Mouse (Mus musculus) stomach, embryonic 15.5 days (tissue): ENCODE data around the gene Mlip. TPM values are rescaled to one million over a fixed set of nuclear protein-coding genes. Genes with fewer than 3 reads are reported as not detected.

ENCODE experiments used
- ATAC-seq: fragments of 200-750 bp; cut with Nextera tagmentation; 2 replicates; pipeline ENCODE4 v1.8.0; 2017; ENCODE audit warnings: low read depth, moderate number of reproducible peaks, moderate TSS enrichment; ENCODE audit not compliant: insufficient read depth, low FRiP score
- H3K27ac ChIP-seq: fragments of 300-500 bp; sonication (generic); 2 replicates; pipeline ENCODE4 v1.5.1; 2015; ENCODE audit warnings: mild to moderate bottlenecking, inconsistent platforms
- H3K27me3 ChIP-seq: fragments of 300-500 bp; sonication (generic); replicated peaks from 2 replicates; pipeline ENCODE4 v1.6.1; 2015; ENCODE audit warnings: inconsistent platforms
- H3K36me3 ChIP-seq: fragments of 300-500 bp; sonication (generic); 2 replicates; pipeline ENCODE4 v1.6.1; 2015; ENCODE audit warnings: inconsistent platforms
- H3K4me1 ChIP-seq: fragments of 300-500 bp; sonication (generic); 2 replicates; pipeline ENCODE4 v1.6.1; 2015; ENCODE audit warnings: inconsistent platforms
- H3K4me2 ChIP-seq: fragments of 300-500 bp; sonication (generic); 2 replicates; pipeline ENCODE4 v1.6.1; 2015; ENCODE audit warnings: mild to moderate bottlenecking, inconsistent platforms
- H3K4me3 ChIP-seq: fragments of 300-500 bp; sonication (generic); replicated peaks from 2 replicates; pipeline ENCODE4 v1.5.1; 2015; ENCODE audit warnings: inconsistent platforms
- H3K9ac ChIP-seq: fragments of 300-500 bp; sonication (generic); 2 replicates; pipeline ENCODE4 v1.6.1; 2015; ENCODE audit warnings: inconsistent platforms
- H3K9me3 ChIP-seq: fragments of 300-500 bp; sonication (generic); 2 replicates; pipeline ENCODE4 v1.6.1; 2016; ENCODE audit warnings: inconsistent platforms
- WGBS: fragments of 180-500 bp; shearing (Covaris S2); methylation state at CpG from one replicate; pipeline ENCODE4 v1.1.7; 2015; 5-methylcytosine and 5-hydroxymethylcytosine counted together
- polyA plus RNA-seq: library from polyadenylated mRNA; unstranded; fragments of >200 nt; fragmentation: Nextera tagmentation; extraction: Ambion mirVana; gene quantifications from 2 replicates; pipeline ENCODE4 v1.2.1, GENCODE M21; 2015

Mlip gene
- polyA plus RNA-seq, 1 experiment from 2014 or later, result 0.59 TPM

- H3K9ac ChIP-seq, result no peak overlapping the region
- H3K9me3 ChIP-seq, result no peaks in the 10 kb centered on the region
- 0 out of 2 replicates have a peak overlapping the region, but pooled peaks have one; percentile 17 for H3K4me3 ChIP-seq
- WGBS, result 21% methylated on average over 18 of the region's 18 CpGs
- H3K4me1 ChIP-seq, result no peaks in the 10 kb centered on the region
- no peak overlapping the region for H3K27ac ChIP-seq
- peak overlapping the region; percentile 33 for H3K4me2 ChIP-seq
- H3K27me3 ChIP-seq, result no peaks in the 10 kb centered on the region
- no peak for ATAC-seq
- no peaks in the 10 kb centered on the region for H3K36me3 ChIP-seq
Measured at GRCm38 (mm10) chr9:77340159-77340862, 12.5 kb downstream of the Mlip start.

GRCm38 (mm10) chr9:77339571-77340148 is 13.1 kb downstream of the Mlip start:
- Histone ChIP-seq H3K4me1 (no peaks in the 10 kb centered on the region), H3K4me2 (peak overlapping the region; percentile 33; the same call in 1 of the 2 replicates), H3K27me3 (no peaks in the 10 kb centered on the region), H3K9ac (no peak overlapping the region), H3K36me3 (no peaks in the 10 kb centered on the region), H3K27ac (no peak overlapping the region), H3K9me3 (no peaks in the 10 kb centered on the region), H3K4me3 (no peak overlapping the region)
- ATAC-seq, result no peak
- 60% methylated on average over 7 of the region's 7 CpGs for WGBS

GRCm38 (mm10) chr9:77335370-77335769 is 17.4 kb downstream of the Mlip start:
- Histone ChIP-seq H3K4me2 (no peak overlapping the region), H3K27ac (no peak overlapping the region), H3K9me3 (no peaks in the 10 kb centered on the region), H3K4me3 (no peak overlapping the region), H3K27me3 (no peaks in the 10 kb centered on the region), H3K36me3 (no peaks in the 10 kb centered on the region), H3K4me1 (no peaks in the 10 kb centered on the region), H3K9ac (no peak overlapping the region)
- WGBS, result 83% methylated on average over 3 of the region's 3 CpGs
- no peak for ATAC-seq

GRCm38 (mm10) chr9:77318346-77318745 is 34.4 kb downstream of the Mlip start:
- H3K36me3 ChIP-seq, result no peaks in the 10 kb centered on the region
- no peaks in the 10 kb centered on the region for H3K27me3 ChIP-seq
- WGBS, result 77% methylated on average over 3 of the region's 3 CpGs
- no peak for ATAC-seq
- 0 out of 2 replicates have a peak, but pooled peaks cover 4% of the 10 kb centered on the region for H3K9me3 ChIP-seq
- no peak overlapping the region for H3K9ac ChIP-seq
- no peak overlapping the region for H3K4me2 ChIP-seq
- no peak overlapping the region for H3K27ac ChIP-seq
- no peaks in the 10 kb centered on the region for H3K4me1 ChIP-seq
- H3K4me3 ChIP-seq, result no peak overlapping the region

- 75% methylated on average over 6 of the region's 6 CpGs for WGBS
- Histone ChIP-seq H3K4me2 (no peak overlapping the region), H3K4me3 (no peak overlapping the region), H3K27ac (no peak overlapping the region), H3K9me3 (no peaks in the 10 kb centered on the region), H3K9ac (no peak overlapping the region), H3K36me3 (no peaks in the 10 kb centered on the region), H3K4me1 (no peaks in the 10 kb centered on the region), H3K27me3 (no peaks in the 10 kb centered on the region)
- ATAC-seq, result no peak
Measured at GRCm38 (mm10) chr9:77310548-77310947, 42.2 kb downstream of the Mlip start.

GRCm38 (mm10) chr9:77305417-77305816 is 47.4 kb downstream of the Mlip start:
- Histone ChIP-seq H3K9ac (no peak overlapping the region), H3K4me3 (no peak overlapping the region), H3K27ac (no peak overlapping the region), H3K4me1 (no peaks in the 10 kb centered on the region), H3K36me3 (no peaks in the 10 kb centered on the region), H3K27me3 (no peaks in the 10 kb centered on the region), H3K9me3 (no peaks in the 10 kb centered on the region), H3K4me2 (no peak overlapping the region)
- WGBS, result 66% methylated on average over 2 of the region's 2 CpGs
- no peak for ATAC-seq

- Histone ChIP-seq H3K36me3 (no peaks in the 10 kb centered on the region), H3K27me3 (no peaks in the 10 kb centered on the region), H3K4me2 (no peak overlapping the region), H3K27ac (no peak overlapping the region), H3K4me1 (no peaks in the 10 kb centered on the region), H3K9ac (no peak overlapping the region), H3K4me3 (no peak overlapping the region), H3K9me3 (no peaks in the 10 kb centered on the region)
- WGBS, result 74% methylated on average over 8 of the region's 8 CpGs
- no peak for ATAC-seq
Measured at GRCm38 (mm10) chr9:77302340-77302739, 50.4 kb downstream of the Mlip start.

GRCm38 (mm10) chr9:77287958-77288357 is 64.8 kb downstream of the Mlip start:
- no peaks in the 10 kb centered on the region for H3K4me1 ChIP-seq
- H3K9me3 ChIP-seq, result no peaks in the 10 kb centered on the region
- WGBS, result 83% methylated on average over 5 of the region's 5 CpGs
- no peaks in the 10 kb centered on the region for H3K36me3 ChIP-seq
- no peak overlapping the region for H3K9ac ChIP-seq
- H3K4me2 ChIP-seq, result no peak overlapping the region
- H3K27ac ChIP-seq, result no peak overlapping the region
- H3K27me3 ChIP-seq, result no peaks in the 10 kb centered on the region
- ATAC-seq, result no peak
- H3K4me3 ChIP-seq, result no peak overlapping the region

- 66% methylated on average over 5 of the region's 5 CpGs for WGBS
- Histone ChIP-seq H3K4me1 (no peaks in the 10 kb centered on the region), H3K36me3 (no peaks in the 10 kb centered on the region)
Measured at GRCm38 (mm10) chr9:77279371-77279770, 73.4 kb downstream of the Mlip start.

GRCm38 (mm10) chr9:77278055-77278454 is 74.7 kb downstream of the Mlip start:
- H3K4me3 ChIP-seq, result no peak overlapping the region
- H3K9ac ChIP-seq, result no peak overlapping the region
- H3K9me3 ChIP-seq, result no peaks in the 10 kb centered on the region
- no peak overlapping the region for H3K27ac ChIP-seq
- ATAC-seq, result no peak
- H3K36me3 ChIP-seq, result no peaks in the 10 kb centered on the region
- no peak overlapping the region for H3K4me2 ChIP-seq
- H3K27me3 ChIP-seq, result no peaks in the 10 kb centered on the region
- WGBS, result 55% methylated on average over 3 of the region's 3 CpGs
- no peaks in the 10 kb centered on the region for H3K4me1 ChIP-seq

More at GRCm38 (mm10) chr9:77279371-77279770, 73.4 kb downstream of the Mlip start:
- H3K4me2 ChIP-seq, result no peak overlapping the region
- no peaks in the 10 kb centered on the region for H3K9me3 ChIP-seq
- no peak overlapping the region for H3K4me3 ChIP-seq
- H3K27me3 ChIP-seq, result no peaks in the 10 kb centered on the region
- ATAC-seq, result no peak
- no peak overlapping the region for H3K9ac ChIP-seq
- H3K27ac ChIP-seq, result no peak overlapping the region

GRCm38 (mm10) chr9:77277270-77277669 is 75.5 kb downstream of the Mlip start:
- H3K4me2 ChIP-seq, result no peak overlapping the region
- H3K4me3 ChIP-seq, result no peak overlapping the region
- H3K9ac ChIP-seq, result no peak overlapping the region
- H3K27me3 ChIP-seq, result no peaks in the 10 kb centered on the region
- no peaks in the 10 kb centered on the region for H3K36me3 ChIP-seq
- no peaks in the 10 kb centered on the region for H3K4me1 ChIP-seq
- 58% methylated on average over 5 of the region's 5 CpGs for WGBS
- peak overlapping the region; percentile 28; the same call in 1 of the 2 replicates for H3K27ac ChIP-seq
- no peaks in the 10 kb centered on the region for H3K9me3 ChIP-seq
- ATAC-seq, result peak; percentile 31; the same call in 1 of the 2 replicates

- no peak overlapping the region for H3K27ac ChIP-seq
- 41% methylated on average over 5 of the region's 5 CpGs for WGBS
Measured at GRCm38 (mm10) chr9:77276451-77277154, 76.2 kb downstream of the Mlip start.

More at GRCm38 (mm10) chr9:77276451-77277154, 76.2 kb downstream of the Mlip start:
- H3K36me3 ChIP-seq, result no peaks in the 10 kb centered on the region
- no peaks in the 10 kb centered on the region for H3K9me3 ChIP-seq
- H3K9ac ChIP-seq, result no peak overlapping the region
- no peak overlapping the region for H3K4me3 ChIP-seq
- no peaks in the 10 kb centered on the region for H3K27me3 ChIP-seq
- H3K4me1 ChIP-seq, result no peaks in the 10 kb centered on the region
- peak; percentile 43; the same call in 1 of the 2 replicates for ATAC-seq
- H3K4me2 ChIP-seq, result no peak overlapping the region
